Mouse (Mus musculus) lung, adult 2 months (tissue): ENCODE measurements at regions not wholly inside any gene's neighbourhood (a gene's known extent, or its start where the extent isn't known, plus 50 kb on each side); places are given as distances from the start of the nearest gene placed in this dataset.

ENCODE experiments used
- CTCF ChIP-seq: fragments of 200-500 bp; IDR thresholded peaks from 2 replicates; pipeline ENCODE4 v1.5.1; 2011; ENCODE audit warnings: mild to moderate bottlenecking, low read length, control low read depth; ENCODE audit not compliant: insufficient read depth
- POLR2A ChIP-seq: fragments of 200-500 bp; IDR thresholded peaks from 2 replicates; pipeline ENCODE4 v1.6.1; 2011; ENCODE audit warnings: low read depth, mild to moderate bottlenecking, control low read depth, low read length, borderline replicate concordance; ENCODE audit errors: extremely low read depth

DNA sequence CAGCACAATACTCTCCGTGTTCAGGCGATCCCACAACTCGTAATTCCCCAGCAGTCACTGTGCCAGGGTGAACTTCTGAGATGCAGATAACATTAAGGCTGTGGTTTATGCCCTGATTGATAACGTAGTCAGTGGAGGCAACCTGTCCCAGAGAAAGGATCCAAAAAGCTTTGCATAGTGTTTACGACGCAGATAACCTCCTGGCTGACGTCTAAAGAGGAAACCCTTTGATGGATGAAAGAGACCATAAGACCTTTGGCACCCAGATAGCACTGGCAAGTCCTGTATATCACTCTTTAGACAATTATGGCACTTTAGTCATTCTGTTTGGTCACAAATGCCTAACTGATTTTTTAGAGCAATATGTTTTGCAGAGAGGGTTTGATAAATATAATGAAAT lies 538.8 kb upstream of the Map3k7 start:
- no peak for TF ChIP-seq CTCF
- no peak for TF ChIP-seq POLR2A
